Mouse (Mus musculus): ENCODE measurements around the gene Cox15. TPM values are rescaled to one million over a fixed set of nuclear protein-coding genes. Genes with fewer than 3 reads are reported as not detected.

The Cox15 gene
- polyA plus RNA-seq, 1 experiment from 2014 or later, result 12.0 TPM

DNA sequence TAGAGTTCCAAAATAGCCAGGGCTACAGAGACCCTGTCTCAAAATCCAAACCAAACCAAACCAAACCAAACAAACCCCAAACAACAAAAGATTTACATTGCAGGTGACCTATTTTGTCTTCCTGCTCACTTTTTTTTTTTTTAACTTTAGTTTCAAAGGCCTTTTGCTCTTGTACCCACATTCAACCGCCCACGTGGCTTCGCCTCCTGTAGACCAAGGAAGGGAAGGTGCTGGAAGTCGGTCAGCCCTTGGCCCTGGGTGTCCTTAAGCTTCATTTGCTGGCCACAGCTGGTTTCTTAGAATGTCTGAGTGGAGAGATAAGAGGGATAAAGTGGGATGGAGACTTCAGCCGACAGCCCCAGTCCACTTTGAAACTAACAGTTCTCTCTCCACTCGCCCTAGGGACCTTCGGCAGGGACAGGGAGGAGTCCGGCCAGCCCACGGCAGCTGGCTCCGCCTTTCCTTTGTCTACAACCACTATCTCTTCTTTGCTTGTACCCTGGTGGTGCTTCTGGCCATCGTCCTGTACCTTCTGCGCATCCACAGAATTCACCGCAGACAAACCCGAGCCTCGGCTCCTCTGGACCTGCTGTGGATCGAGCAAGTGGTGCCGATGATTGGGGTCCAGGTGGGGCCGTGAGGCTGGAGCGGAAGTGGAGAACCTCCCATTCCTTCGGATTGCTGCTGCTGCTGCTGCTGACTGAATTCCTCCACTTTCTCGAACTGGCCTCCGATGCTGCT lies 23.3 kb downstream of the Cox15 start:
- H3K27ac ChIP-seq (replicated peaks), result peak overlapping the region; percentile 45; the same call in 1 of the 2 replicates
- no peak for ATAC-seq (ENCODE audit: extremely low read depth, insufficient number of reproducible peaks, low FRiP score, low TSS enrichment)
- WGBS, result 31% methylated on average over 22 of the region's 22 CpGs

DNA sequence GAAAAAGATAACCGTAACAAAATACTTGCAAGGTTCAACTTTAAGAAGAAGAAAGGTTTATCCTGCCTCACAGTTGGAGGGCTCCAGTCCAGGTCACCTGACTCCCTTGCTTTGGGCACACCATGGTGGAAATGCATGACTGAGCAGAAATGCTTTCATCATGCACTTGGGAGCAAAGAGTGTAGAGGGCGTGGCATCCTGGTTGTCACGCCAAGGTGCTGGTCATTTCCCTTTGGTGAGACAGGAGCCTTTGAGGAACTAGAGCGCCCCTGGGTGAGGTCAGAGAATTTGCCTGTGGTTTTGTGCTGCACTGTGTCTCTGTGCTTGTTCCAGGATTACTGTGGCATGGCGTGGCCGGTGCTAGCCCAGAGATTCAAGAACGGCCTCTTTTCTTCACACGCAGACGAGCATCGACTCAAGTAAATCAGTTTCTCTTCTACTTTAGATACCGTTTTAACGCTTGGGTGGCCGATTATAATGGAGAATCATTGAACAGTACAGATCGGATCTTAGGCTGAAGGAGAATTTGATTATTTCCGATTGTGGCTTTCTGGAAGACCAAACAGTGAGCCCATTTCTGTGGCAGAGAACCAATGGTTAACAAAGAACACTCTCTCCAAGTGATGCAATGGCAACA lies 26.2 kb downstream of the Cox15 start:
- peaks cover 25% of the 10 kb centered on the region for H3K27me3 ChIP-seq (replicated peaks)
- 88% methylated on average over 15 of the region's 15 CpGs for WGBS
- H3K4me2 ChIP-seq, result no peak overlapping the region
- no peak overlapping the region for H3K9ac ChIP-seq
- H3K4me1 ChIP-seq, result peaks cover 14% of the 10 kb centered on the region
- no peak overlapping the region for H3K27ac ChIP-seq (replicated peaks)
- peaks cover 72% of the 10 kb centered on the region for H3K36me3 ChIP-seq
- no peak overlapping the region for H3K4me3 ChIP-seq
- ATAC-seq (ENCODE audit: extremely low read depth, insufficient number of reproducible peaks, low FRiP score, low TSS enrichment), result no peak
- H3K9me3 ChIP-seq, result no peaks in the 10 kb centered on the region

More for the DNA sequence above, 23.3 kb downstream of the Cox15 start:
- Histone ChIP-seq H3K4me3 (peak overlapping the region; percentile 48), H3K9me3 (no peaks in the 10 kb centered on the region), H3K27me3 (replicated peaks) (no peaks in the 10 kb centered on the region), H3K4me2 (peak overlapping the region; percentile 70), H3K36me3 (peaks cover 57% of the 10 kb centered on the region), H3K9ac (peak overlapping the region; percentile 77), H3K4me1 (peaks cover 11% of the 10 kb centered on the region)

DNA sequence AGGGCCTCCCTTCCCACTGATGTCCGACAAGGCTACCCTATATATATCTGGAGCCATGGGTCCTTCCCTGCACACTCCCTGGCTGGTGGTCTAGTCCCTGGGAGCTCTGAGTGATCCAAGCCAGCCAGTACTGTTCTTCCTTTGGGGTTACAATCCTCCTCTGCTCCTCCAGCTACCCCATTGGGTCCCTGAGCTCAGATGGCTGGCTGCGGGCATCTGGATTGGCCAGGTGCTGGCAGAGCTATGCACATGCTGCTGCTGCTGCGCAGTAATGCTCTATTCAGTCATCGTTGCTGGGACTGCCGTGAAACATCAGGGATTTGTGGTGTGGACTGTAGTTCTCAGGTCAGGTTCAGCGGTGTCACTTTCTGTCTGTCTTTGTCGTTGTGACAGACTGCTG lies 28.0 kb downstream of the Cox15 start:
- WGBS, result 83% methylated on average over 7 of the region's 7 CpGs
- Histone ChIP-seq H3K27me3 (replicated peaks) (peaks cover 39% of the 10 kb centered on the region), H3K9ac (no peak overlapping the region), H3K36me3 (peaks cover 82% of the 10 kb centered on the region), H3K9me3 (no peaks in the 10 kb centered on the region), H3K4me2 (no peak overlapping the region), H3K4me1 (peaks cover 8% of the 10 kb centered on the region; the same call in 1 of the 2 replicates), H3K4me3 (no peak overlapping the region), H3K27ac (replicated peaks) (no peak overlapping the region)
- ATAC-seq (ENCODE audit: extremely low read depth, insufficient number of reproducible peaks, low FRiP score, low TSS enrichment), result no peak

DNA sequence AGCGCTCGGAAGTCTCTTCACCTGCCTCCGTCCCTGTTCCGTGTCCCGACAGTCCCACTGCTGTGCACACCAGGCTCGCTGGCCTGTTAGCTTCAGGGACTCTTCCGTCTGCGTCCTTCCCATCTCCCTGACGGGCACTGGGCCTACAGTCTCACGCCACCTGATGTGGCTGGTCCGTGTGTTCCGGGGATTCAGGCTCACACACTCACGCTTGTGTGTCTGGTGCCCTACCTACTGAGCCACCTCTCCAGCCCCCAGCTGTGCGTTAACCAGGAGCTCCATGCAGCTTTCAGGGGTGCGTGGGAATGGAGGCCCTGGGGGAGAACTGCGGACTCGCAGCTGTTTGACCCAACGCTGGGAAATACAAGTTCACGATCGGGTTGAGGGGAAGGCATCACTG lies 28.6 kb downstream of the Cox15 start:
- H3K9me3 ChIP-seq, result no peaks in the 10 kb centered on the region
- no peak overlapping the region for H3K4me3 ChIP-seq
- no peak overlapping the region for H3K27ac ChIP-seq (replicated peaks)
- 89% methylated on average over 20 of the region's 20 CpGs for WGBS
- no peak for ATAC-seq (ENCODE audit: extremely low read depth, insufficient number of reproducible peaks, low FRiP score, low TSS enrichment)
- H3K4me2 ChIP-seq, result no peak overlapping the region
- 0 out of 2 replicates have a peak, but pooled peaks cover 3% of the 10 kb centered on the region for H3K4me1 ChIP-seq
- H3K27me3 ChIP-seq (replicated peaks), result peaks cover 45% of the 10 kb centered on the region
- peaks cover 87% of the 10 kb centered on the region for H3K36me3 ChIP-seq
- H3K9ac ChIP-seq, result no peak overlapping the region

DNA sequence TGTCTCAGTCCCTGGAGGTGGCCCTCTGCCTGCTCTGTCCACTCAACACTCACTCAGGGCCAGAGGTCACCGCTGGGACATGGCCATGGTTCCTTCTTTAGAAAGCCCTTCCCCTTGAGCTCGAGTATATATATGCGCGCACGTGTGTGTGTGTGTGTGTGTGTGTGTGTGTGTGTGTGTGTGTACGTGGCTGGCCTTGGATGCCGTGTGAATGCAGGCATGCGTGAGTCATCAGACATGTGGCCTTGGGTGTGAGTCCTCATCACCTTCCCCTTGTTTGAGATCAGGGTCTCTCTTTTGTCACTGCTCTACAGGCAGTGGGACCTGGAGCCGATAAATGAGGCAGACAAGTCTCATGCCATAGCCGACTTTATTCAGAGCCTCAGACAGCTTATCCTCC lies 29.3 kb downstream of the Cox15 start:
- no peak overlapping the region for H3K4me2 ChIP-seq
- no peak overlapping the region for H3K27ac ChIP-seq (replicated peaks)
- 79% methylated on average over 10 of the region's 10 CpGs for WGBS
- no peak for ATAC-seq (ENCODE audit: extremely low read depth, insufficient number of reproducible peaks, low FRiP score, low TSS enrichment)
- H3K36me3 ChIP-seq, result peaks cover 86% of the 10 kb centered on the region
- H3K4me1 ChIP-seq, result 0 out of 2 replicates have a peak, but pooled peaks cover 3% of the 10 kb centered on the region
- H3K4me3 ChIP-seq, result no peak overlapping the region
- H3K9me3 ChIP-seq, result no peaks in the 10 kb centered on the region
- peaks cover 52% of the 10 kb centered on the region for H3K27me3 ChIP-seq (replicated peaks)
- H3K9ac ChIP-seq, result no peak overlapping the region

DNA sequence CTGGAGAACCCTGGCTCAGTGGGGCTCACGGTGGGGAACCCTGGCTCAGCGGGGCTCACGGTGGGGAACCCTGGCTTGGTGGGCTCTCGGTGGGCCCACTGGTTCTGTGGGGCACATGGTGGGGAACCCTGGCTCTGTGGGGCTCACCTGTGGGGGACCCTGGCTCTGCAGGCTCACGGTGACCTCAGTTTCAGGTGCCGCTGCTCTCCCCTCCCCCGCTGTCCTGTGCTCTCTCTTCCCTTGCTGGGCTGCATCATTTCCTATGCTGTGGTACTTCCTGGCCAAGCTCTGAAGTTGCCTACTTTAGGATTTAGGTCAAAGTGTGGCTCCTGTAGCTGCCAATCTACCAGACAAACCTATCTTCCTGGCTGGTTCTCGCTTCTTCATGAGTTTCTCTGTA lies 29.9 kb downstream of the Cox15 start:
- Histone ChIP-seq H3K36me3 (peaks cover 86% of the 10 kb centered on the region), H3K4me3 (no peak overlapping the region), H3K4me1 (0 out of 2 replicates have a peak, but pooled peaks cover 3% of the 10 kb centered on the region), H3K4me2 (no peak overlapping the region), H3K9me3 (no peaks in the 10 kb centered on the region), H3K27me3 (replicated peaks) (peaks cover 58% of the 10 kb centered on the region), H3K27ac (replicated peaks) (no peak overlapping the region), H3K9ac (no peak overlapping the region)
- ATAC-seq (ENCODE audit: extremely low read depth, insufficient number of reproducible peaks, low FRiP score, low TSS enrichment), result no peak
- 78% methylated on average over 8 of the region's 8 CpGs for WGBS

DNA sequence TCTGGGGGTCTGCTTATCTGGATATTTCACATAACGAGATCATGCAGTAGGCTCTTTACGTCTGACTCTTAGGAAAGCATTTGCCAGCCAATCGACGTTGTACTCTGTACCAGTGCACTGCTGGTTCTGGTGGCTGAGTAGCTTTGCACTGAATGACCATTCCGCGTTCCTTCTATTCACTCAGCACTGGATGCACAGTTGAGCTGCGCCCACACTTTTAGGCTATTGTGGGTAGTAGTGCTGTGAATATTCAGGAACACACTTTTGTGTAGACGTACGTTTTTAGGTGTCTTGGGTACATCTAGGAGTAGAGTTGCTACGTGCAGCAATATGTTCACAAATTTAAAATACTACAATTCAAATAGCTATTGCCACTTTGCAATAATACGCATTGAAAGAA lies 32.7 kb downstream of the Cox15 start:
- H3K36me3 ChIP-seq, result peaks cover 69% of the 10 kb centered on the region
- 0 out of 2 replicates have a peak, but pooled peaks cover 3% of the 10 kb centered on the region for H3K4me1 ChIP-seq
- H3K9me3 ChIP-seq, result no peaks in the 10 kb centered on the region
- no peak overlapping the region for H3K4me3 ChIP-seq
- H3K9ac ChIP-seq, result no peak overlapping the region
- 85% methylated on average over 11 of the region's 11 CpGs for WGBS
- ATAC-seq (ENCODE audit: extremely low read depth, insufficient number of reproducible peaks, low FRiP score, low TSS enrichment), result no peak
- no peak overlapping the region for H3K27ac ChIP-seq (replicated peaks)
- no peak overlapping the region for H3K4me2 ChIP-seq
- peaks cover 65% of the 10 kb centered on the region for H3K27me3 ChIP-seq (replicated peaks)

DNA sequence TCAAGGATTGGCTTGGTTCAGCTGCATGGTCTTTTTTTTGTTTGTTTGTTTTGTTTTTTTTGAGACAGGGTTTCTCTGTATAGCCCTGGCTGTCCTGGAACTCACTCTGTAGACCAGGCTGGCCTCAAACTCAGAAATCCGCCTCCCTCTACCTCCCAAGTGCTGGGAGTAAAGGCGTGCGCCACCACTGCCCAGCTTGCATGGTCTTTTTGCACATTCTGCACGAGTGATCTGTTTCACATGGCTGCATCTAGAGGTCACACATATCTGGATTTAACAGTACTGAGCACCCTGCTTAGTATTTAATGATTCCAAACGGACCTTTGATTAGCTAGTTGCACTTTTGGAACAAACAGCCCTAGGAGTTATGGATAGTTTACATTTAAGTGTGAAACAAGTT lies 40.8 kb downstream of the Cox15 start:
- H3K36me3 ChIP-seq, result peaks cover 51% of the 10 kb centered on the region
- WGBS, result 86% methylated on average over 5 of the region's 5 CpGs
- H3K9ac ChIP-seq, result no peak overlapping the region
- H3K27ac ChIP-seq (replicated peaks), result no peak overlapping the region
- peaks cover 37% of the 10 kb centered on the region for H3K27me3 ChIP-seq (replicated peaks)
- H3K4me1 ChIP-seq, result no peaks in the 10 kb centered on the region
- no peak overlapping the region for H3K4me3 ChIP-seq
- no peak overlapping the region for H3K4me2 ChIP-seq
- H3K9me3 ChIP-seq, result no peaks in the 10 kb centered on the region
- ATAC-seq (ENCODE audit: extremely low read depth, insufficient number of reproducible peaks, low FRiP score, low TSS enrichment), result no peak

DNA sequence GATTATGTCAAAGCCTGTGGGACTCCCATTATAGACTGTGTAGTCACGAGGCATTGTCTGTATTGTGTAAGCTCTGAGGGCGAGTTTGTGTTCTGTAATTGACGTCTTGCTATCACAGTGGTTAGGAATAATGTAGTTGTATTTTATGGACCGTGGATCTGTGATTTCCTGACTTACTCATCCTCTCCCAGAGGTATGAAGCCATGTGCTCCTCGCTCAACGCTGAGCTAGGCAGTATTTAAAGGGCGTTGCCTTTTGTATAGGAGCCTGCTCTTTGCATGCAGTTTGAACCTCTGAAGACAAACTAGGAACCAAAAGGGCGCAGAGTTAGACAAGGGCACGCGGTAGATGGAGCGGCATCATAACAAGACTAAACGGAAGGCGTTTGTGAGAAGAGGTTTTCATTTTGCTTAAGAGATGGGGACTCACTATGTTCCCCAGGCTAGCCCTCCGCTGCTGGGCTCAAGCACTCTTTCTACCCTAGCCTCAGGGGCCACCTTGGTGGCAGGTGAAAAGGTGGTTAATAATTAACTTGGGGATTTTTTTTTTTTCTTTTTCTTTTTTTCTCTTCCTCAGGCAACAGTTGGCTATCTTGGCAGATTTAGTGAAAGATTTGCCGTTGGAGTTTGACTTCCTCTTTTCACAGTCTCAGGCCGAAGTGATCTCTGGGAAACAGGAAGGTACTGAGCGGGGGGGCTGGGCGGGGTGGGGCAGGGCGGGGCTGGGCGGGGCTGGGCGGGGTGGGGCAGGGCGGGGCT lies 41.5 kb downstream of the Cox15 start:
- 54% methylated on average over 22 of the region's 22 CpGs for WGBS
- Histone ChIP-seq H3K9me3 (no peaks in the 10 kb centered on the region), H3K27me3 (replicated peaks) (peaks cover 37% of the 10 kb centered on the region), H3K9ac (no peak overlapping the region), H3K4me1 (no peaks in the 10 kb centered on the region), H3K4me2 (no peak overlapping the region), H3K36me3 (peaks cover 57% of the 10 kb centered on the region), H3K27ac (replicated peaks) (no peak overlapping the region), H3K4me3 (no peak overlapping the region)
- no peak for ATAC-seq (ENCODE audit: extremely low read depth, insufficient number of reproducible peaks, low FRiP score, low TSS enrichment)

DNA sequence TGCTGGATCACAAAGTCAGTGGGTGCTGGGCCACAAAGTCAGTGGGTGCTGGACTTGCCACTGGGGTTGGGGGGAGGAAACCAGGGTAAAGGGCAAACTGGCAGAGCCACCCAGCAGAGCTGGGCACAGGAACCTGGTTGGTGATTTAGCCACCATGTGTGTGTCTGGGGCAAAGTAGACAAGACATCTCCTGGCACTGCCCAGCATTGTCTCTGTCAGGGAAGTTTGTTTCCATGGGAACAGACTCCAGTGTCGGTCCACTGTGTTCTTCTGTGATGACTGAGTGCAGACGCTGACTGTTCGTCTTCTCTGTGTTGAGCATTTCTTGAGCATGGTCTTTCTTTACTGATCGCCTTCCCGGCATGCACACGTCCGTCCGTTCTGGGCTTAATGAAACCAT lies 43.5 kb downstream of the Cox15 start:
- H3K4me3 ChIP-seq, result no peak overlapping the region
- peaks cover 33% of the 10 kb centered on the region for H3K27me3 ChIP-seq (replicated peaks)
- no peak overlapping the region for H3K27ac ChIP-seq (replicated peaks)
- no peak overlapping the region for H3K9ac ChIP-seq
- 85% methylated on average over 8 of the region's 8 CpGs for WGBS
- no peaks in the 10 kb centered on the region for H3K9me3 ChIP-seq
- no peaks in the 10 kb centered on the region for H3K4me1 ChIP-seq
- ATAC-seq (ENCODE audit: extremely low read depth, insufficient number of reproducible peaks, low FRiP score, low TSS enrichment), result no peak
- no peak overlapping the region for H3K4me2 ChIP-seq
- peaks cover 65% of the 10 kb centered on the region for H3K36me3 ChIP-seq

DNA sequence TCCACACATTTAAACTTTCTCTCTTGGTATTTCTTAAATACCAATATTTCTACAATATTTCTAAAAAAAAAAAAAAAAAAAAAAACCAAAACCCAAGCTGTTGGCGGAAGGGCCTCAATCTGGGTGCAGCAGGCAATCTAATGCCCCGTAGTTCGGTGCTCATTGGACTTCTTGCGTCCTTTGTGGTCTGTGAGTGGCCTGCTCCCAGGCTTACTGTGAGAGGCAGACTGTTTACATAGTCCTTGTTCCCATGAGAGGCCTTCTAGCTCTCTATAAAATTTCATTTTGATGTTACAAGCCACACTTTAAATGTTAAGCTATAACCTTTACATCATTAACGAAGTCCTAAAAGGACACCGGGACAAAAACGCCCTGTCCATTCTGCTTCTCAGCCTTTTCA lies 44.6 kb downstream of the Cox15 start:
- ATAC-seq (ENCODE audit: extremely low read depth, insufficient number of reproducible peaks, low FRiP score, low TSS enrichment), result no peak
- Histone ChIP-seq H3K27me3 (replicated peaks) (peaks cover 28% of the 10 kb centered on the region), H3K4me3 (no peak overlapping the region), H3K9ac (no peak overlapping the region), H3K36me3 (peaks cover 68% of the 10 kb centered on the region), H3K9me3 (no peaks in the 10 kb centered on the region), H3K27ac (replicated peaks) (no peak overlapping the region), H3K4me1 (no peaks in the 10 kb centered on the region), H3K4me2 (no peak overlapping the region)
- 90% methylated on average over 7 of the region's 7 CpGs for WGBS

Data from heart, embryonic 13.5 days (tissue).